8 mouse cellular contexts compared by ENCODE assay signal in genomic region chr5:147076799-147077165, GRCm38 (mm10). TPM values are rescaled to one million over a fixed set of nuclear protein-coding genes. Genes with fewer than 3 reads are reported as not detected.
DNase-seq lines count a peak whose midpoint lies in the region; ATAC-seq and TF ChIP-seq lines count a peak whose summit lies in the region.

TSS of gene Polr1d (plus strand) at chr5:147077050.

- 0 out of 2 replicates have a peak, but pooled peaks cover 9% of the 10 kb centered on the region for H3K36me3 ChIP-seq in lung, embryonic 15.5 days
- no peaks in the 10 kb centered on the region for H3K36me3 ChIP-seq in embryonic facial prominence, embryonic 11.5 days (replicated peaks; ENCODE audit: control insufficient read depth, insufficient read depth, low read depth, low read length)
- no peaks in the 10 kb centered on the region for H3K36me3 ChIP-seq in heart, embryonic 11.5 days (ENCODE audit: control insufficient read depth, insufficient read depth, low read length)
- H3K36me3 ChIP-seq in midbrain, postnatal 0 days (ENCODE audit: insufficient read depth, low read length) = 0 out of 2 replicates have a peak, but pooled peaks cover 5% of the 10 kb centered on the region

- H3K4me3 ChIP-seq in lung, embryonic 15.5 days = peak within 1 kb of the TSS; percentile 96
- peak within 1 kb of the TSS; percentile 83 for H3K4me3 ChIP-seq in embryonic facial prominence, embryonic 11.5 days (ENCODE audit: low read depth, low read length)
- peak within 1 kb of the TSS; percentile 91 for H3K4me3 ChIP-seq in heart, embryonic 11.5 days (ENCODE audit: low read depth, low read length)
- peak within 1 kb of the TSS; percentile 72 for H3K4me3 ChIP-seq in midbrain, postnatal 0 days (ENCODE audit: low read depth, low read length)

- no peaks in the 10 kb centered on the region for H3K9me3 ChIP-seq in lung, embryonic 15.5 days
- no peaks in the 10 kb centered on the region for H3K9me3 ChIP-seq in embryonic facial prominence, embryonic 11.5 days (replicated peaks; ENCODE audit: control insufficient read depth, low read length)
- H3K9me3 ChIP-seq in heart, embryonic 11.5 days (replicated peaks; ENCODE audit: control insufficient read depth, low read length) = no peaks in the 10 kb centered on the region
- no peaks in the 10 kb centered on the region for H3K9me3 ChIP-seq in midbrain, postnatal 0 days (ENCODE audit: low read length)

- peak; percentile 28 for ATAC-seq in lung, embryonic 15.5 days (ENCODE audit: borderline replicate concordance, extremely low read depth, low FRiP score, low TSS enrichment)
- ATAC-seq in embryonic facial prominence, embryonic 11.5 days (replicated peaks; ENCODE audit: insufficient number of reproducible peaks, low FRiP score, low TSS enrichment, low read depth) = peak; percentile 82
- no peak; the same call in 1 of the 2 replicates for ATAC-seq in heart, embryonic 11.5 days (replicated peaks; ENCODE audit: insufficient number of reproducible peaks, low FRiP score, low TSS enrichment)
- ATAC-seq in midbrain, postnatal 0 days (ENCODE audit: low FRiP score) = no peak; the same call in none of the 2 replicates

- H3K9ac ChIP-seq in lung, embryonic 15.5 days = peak within 1 kb of the TSS; percentile 94
- H3K9ac ChIP-seq in embryonic facial prominence, embryonic 11.5 days (replicated peaks; ENCODE audit: low read length) = peak within 1 kb of the TSS; percentile 77
- peak within 1 kb of the TSS; percentile 88 for H3K9ac ChIP-seq in heart, embryonic 11.5 days (ENCODE audit: low read depth, low read length)
- H3K9ac ChIP-seq in midbrain, postnatal 0 days (replicated peaks; ENCODE audit: low read length, poor library complexity, severe bottlenecking) = peak within 1 kb of the TSS; percentile 70

- WGBS in lung, embryonic 15.5 days = under 1% methylated on average over 17 of the region's 17 CpGs
- WGBS in embryonic facial prominence, embryonic 11.5 days = under 1% methylated on average over 17 of the region's 17 CpGs
- WGBS in heart, embryonic 11.5 days (ENCODE audit: insufficient replicate concordance) = under 1% methylated on average over 17 of the region's 17 CpGs
- WGBS in midbrain, postnatal 0 days = 1% methylated on average over 16 of the region's 17 CpGs

- peaks cover 48% of the 10 kb centered on the region for H3K4me1 ChIP-seq in lung, embryonic 15.5 days
- H3K4me1 ChIP-seq in embryonic facial prominence, embryonic 11.5 days (ENCODE audit: control insufficient read depth, insufficient read depth, low read length) = no peaks in the 10 kb centered on the region
- H3K4me1 ChIP-seq in heart, embryonic 11.5 days (ENCODE audit: control insufficient read depth, insufficient read depth, low read length) = peaks cover 24% of the 10 kb centered on the region
- H3K4me1 ChIP-seq in midbrain, postnatal 0 days (ENCODE audit: insufficient read depth, low read length) = no peaks in the 10 kb centered on the region

- peak within 1 kb of the TSS; percentile 93 for H3K4me2 ChIP-seq in lung, embryonic 15.5 days
- H3K4me2 ChIP-seq in embryonic facial prominence, embryonic 11.5 days (ENCODE audit: low read depth, low read length) = peak within 1 kb of the TSS; percentile 88
- H3K4me2 ChIP-seq in heart, embryonic 11.5 days = peak within 1 kb of the TSS; percentile 94
- peak within 1 kb of the TSS; percentile 89 for H3K4me2 ChIP-seq in midbrain, postnatal 0 days (ENCODE audit: low read depth, low read length, poor library complexity, severe bottlenecking)

- no peak for DNase-seq in lung, postnatal 36 days
- peak; percentile 56 for DNase-seq in embryonic facial prominence, embryonic 11.5 days (ENCODE audit: low spot score)
- DNase-seq in left cerebral cortex, adult 8-10 months (ENCODE audit: low spot score in 2 of 2) = no peak
- peak; percentile 34 for DNase-seq in midbrain, postnatal 0 days (ENCODE audit: low spot score)
- DNase-seq in right cerebral cortex, postnatal 4 days = no peak
- no peak for DNase-seq in embryo, embryonic 9.5 days (ENCODE audit: extremely low spot score)

- peak within 1 kb of the TSS; percentile 99 for H3K27ac ChIP-seq in lung, embryonic 15.5 days
- peak within 1 kb of the TSS; percentile 75 for H3K27ac ChIP-seq in embryonic facial prominence, embryonic 11.5 days (replicated peaks; ENCODE audit: low read depth, low read length)
- H3K27ac ChIP-seq in heart, embryonic 11.5 days (ENCODE audit: low read depth, low read length) = peak within 1 kb of the TSS; percentile 92
- peak within 1 kb of the TSS; percentile 72 for H3K27ac ChIP-seq in midbrain, postnatal 0 days (ENCODE audit: low read depth, low read length)

- no peaks in the 10 kb centered on the region for H3K27me3 ChIP-seq in lung, embryonic 15.5 days
- no peaks in the 10 kb centered on the region for H3K27me3 ChIP-seq in embryonic facial prominence, embryonic 11.5 days (ENCODE audit: control insufficient read depth, insufficient read depth, low read length)
- no peaks in the 10 kb centered on the region for H3K27me3 ChIP-seq in heart, embryonic 11.5 days (ENCODE audit: control insufficient read depth, insufficient read depth, low read length)
- no peaks in the 10 kb centered on the region for H3K27me3 ChIP-seq in midbrain, postnatal 0 days (ENCODE audit: insufficient read depth, low read length)

- TF ChIP-seq CTCF in midbrain, postnatal 0 days (IDR thresholded peaks at IDR 0.05) = no peak

RNA-seq across cellular contexts. Expression of gene Polr1d, which starts in this region (rescaled TPM):
- polyA plus RNA-seq in lung, embryonic 15.5 days (2015; fragmentation: Nextera tagmentation; extraction: Ambion mirVana) = 115 and 121 TPM in 2 replicates
- polyA plus RNA-seq in embryonic facial prominence, embryonic 11.5 days (2014; fragmentation: Nextera tagmentation; extraction: Ambion mirVana) = 124 and 129 TPM in 2 replicates
- 103 TPM in 2 replicates for polyA plus RNA-seq in heart, embryonic 11.5 days (2014; fragmentation: Nextera tagmentation; extraction: Ambion mirVana)
- 10 to 100 TPM; 65.4 to 67.3 (median 65.8) TPM for total RNA-seq in left cerebral cortex, adult 8-10 months (2022)
- total RNA-seq in midbrain, postnatal 0 days (2014; rRNA removed) = 58.4 and 60.1 TPM in 2 replicates
- 89.4 and 91.0 TPM in 2 replicates for polyA plus RNA-seq in midbrain, postnatal 0 days (2015; fragmentation: Nextera tagmentation; extraction: Ambion mirVana)

Comparison
In these comparisons a context has a peak if more than half of its experiments do, and no peak if none do; other contexts are left out.
1. ATAC-seq: peak in lung, embryonic 15.5 days (single experiment) and embryonic facial prominence, embryonic 11.5 days (single experiment); none in heart, embryonic 11.5 days (single experiment) and midbrain, postnatal 0 days (single experiment).
2. DNase-seq: peak in embryonic facial prominence, embryonic 11.5 days (single experiment) and midbrain, postnatal 0 days (single experiment); none in lung, postnatal 36 days (single experiment), left cerebral cortex, adult 8-10 months (0 of 2), right cerebral cortex, postnatal 4 days (single experiment) and embryo, embryonic 9.5 days (single experiment).
3. Peak in every context shown above with its lines, with median percentiles within 50 percentile points of each other: H3K27ac ChIP-seq, H3K4me2 ChIP-seq, H3K4me3 ChIP-seq and H3K9ac ChIP-seq.